In genomic region chr11:89659048-89659447, GRCm38 (mm10) we compare ENCODE assay signal across 16 mouse cellular contexts.
"Had no signal": no experiment of that assay in that cellular context is flagged by ENCODE, and none has a peak within 500 bp of the region (broad histone marks: within the 10 kb centered on the region; RNA-seq: fewer than 3 reads in every experiment).

No protein-coding gene starts in this region.

- H3K4me2 ChIP-seq: neural tube, embryonic 13.5 days; neural tube, embryonic 15.5 days; stomach, embryonic 15.5 days had no signal

- H3K4me1 ChIP-seq: neural tube, embryonic 13.5 days; neural tube, embryonic 15.5 days; stomach, embryonic 15.5 days had no signal

- H3K36me3 ChIP-seq: neural tube, embryonic 13.5 days; neural tube, embryonic 15.5 days; stomach, embryonic 15.5 days had no signal

- H3K27me3 ChIP-seq: neural tube, embryonic 13.5 days; neural tube, embryonic 15.5 days; stomach, embryonic 15.5 days had no signal

- H3K9me3 ChIP-seq: neural tube, embryonic 13.5 days; neural tube, embryonic 15.5 days; stomach, embryonic 15.5 days had no signal

- H3K4me3 ChIP-seq: neural tube, embryonic 13.5 days; neural tube, embryonic 15.5 days; stomach, embryonic 15.5 days had no signal

- DNase-seq: retina, postnatal 1 day; right cerebral cortex, adult 18-20 months; right cerebral cortex, postnatal 14 days; right cerebral cortex, postnatal 25 days; right cerebral cortex, postnatal 4 days; spleen, adult 18-20 months; thymus, adult 18-20 months; thymus, adult 2 months; thymus, postnatal 14 days; thymus, postnatal 25 days; thymus, postnatal 36 days; thymus, postnatal 4 days had no signal

- H3K9ac ChIP-seq: neural tube, embryonic 13.5 days; neural tube, embryonic 15.5 days; stomach, embryonic 15.5 days had no signal

- H3K27ac ChIP-seq: neural tube, embryonic 13.5 days; neural tube, embryonic 15.5 days; stomach, embryonic 15.5 days; stomach, postnatal 0 days had no signal
